Mouse (Mus musculus): ENCODE data around the gene Rsph6a.

The Rsph6a gene

GRCm38 (mm10) chr7:19080451-19080950, 26.0 kb downstream of the Rsph6a start:
- no peak for DNase-seq (ENCODE audit: low spot score)

- no peak for DNase-seq (ENCODE audit: low spot score)
Measured at GRCm38 (mm10) chr7:19082171-19082570, 27.7 kb downstream of the Rsph6a start.

- peak; percentile 57 for DNase-seq (ENCODE audit: low spot score)
Measured at GRCm38 (mm10) chr7:19083096-19083495, 28.6 kb downstream of the Rsph6a start.

- DNase-seq (ENCODE audit: low spot score), result no peak
Measured at GRCm38 (mm10) chr7:19083701-19084100, 29.2 kb downstream of the Rsph6a start, which contains the start of gene Dmpk. Gene Dmpk, plus strand, starts transcription at chr7:19083849.

- no peak for DNase-seq (ENCODE audit: low spot score)
Measured at GRCm38 (mm10) chr7:19084277-19084771, 29.8 kb downstream of the Rsph6a start.

GRCm38 (mm10) chr7:19084921-19085473, 30.5 kb downstream of the Rsph6a start:
- DNase-seq (ENCODE audit: low spot score), result no peak

- no peak for DNase-seq (ENCODE audit: low spot score)
Measured at GRCm38 (mm10) chr7:19085495-19085894, 31.0 kb downstream of the Rsph6a start.

- peak; percentile 69 for DNase-seq (ENCODE audit: low spot score)
Measured at GRCm38 (mm10) chr7:19086042-19086441, 31.6 kb downstream of the Rsph6a start.

GRCm38 (mm10) chr7:19086760-19087159, 32.3 kb downstream of the Rsph6a start:
- no peak for DNase-seq (ENCODE audit: low spot score)

GRCm38 (mm10) chr7:19088813-19089212, 34.3 kb downstream of the Rsph6a start:
- DNase-seq (ENCODE audit: low spot score), result peak; percentile 57

- no peak for DNase-seq (ENCODE audit: low spot score)
Measured at GRCm38 (mm10) chr7:19091913-19092312, 37.4 kb downstream of the Rsph6a start.

- peak; percentile 58 for DNase-seq (ENCODE audit: low spot score)
Measured at GRCm38 (mm10) chr7:19092381-19093173, 38.1 kb downstream of the Rsph6a start.

- peak; percentile 89 for DNase-seq (ENCODE audit: low spot score)
Measured at GRCm38 (mm10) chr7:19093174-19093521, 38.7 kb downstream of the Rsph6a start.

GRCm38 (mm10) chr7:19093537-19094385, 39.3 kb downstream of the Rsph6a start:
- peak; percentile 96 for DNase-seq (ENCODE audit: low spot score)

GRCm38 (mm10) chr7:19094471-19094825, 40.0 kb downstream of the Rsph6a start, which contains the start of gene Six5:
Gene Six5, plus strand, starts transcription at chr7:19094594.
- peak; percentile 58 for DNase-seq (ENCODE audit: low spot score)

- peak; percentile 55 for DNase-seq (ENCODE audit: low spot score)
Measured at GRCm38 (mm10) chr7:19094826-19095750, 40.6 kb downstream of the Rsph6a start.

GRCm38 (mm10) chr7:19095751-19096110, 41.2 kb downstream of the Rsph6a start:
- peak; percentile 77 for DNase-seq (ENCODE audit: low spot score)

- DNase-seq (ENCODE audit: low spot score), result no peak
Measured at GRCm38 (mm10) chr7:19096421-19096976, 42.0 kb downstream of the Rsph6a start.

- no peak for DNase-seq (ENCODE audit: low spot score)
Measured at GRCm38 (mm10) chr7:19097217-19097616, 42.7 kb downstream of the Rsph6a start.

- DNase-seq (ENCODE audit: low spot score), result no peak
Measured at GRCm38 (mm10) chr7:19097863-19098262, 43.4 kb downstream of the Rsph6a start.

GRCm38 (mm10) chr7:19098811-19099210, 44.3 kb downstream of the Rsph6a start:
- DNase-seq (ENCODE audit: low spot score), result no peak
